Mouse (Mus musculus): Measurements from ENCODE around the gene Fv1. TPM values are rescaled to one million over a fixed set of nuclear protein-coding genes. Genes with fewer than 3 reads are reported as not detected.
"Not testable (repeated sequence)": the region's sequence is repeated elsewhere in the genome, so short reads cannot be mapped to it uniquely, and the experiment has no call there.

Gene Fv1
- polyA plus RNA-seq, 1 experiment from 2014 or later, result 7.3 TPM

- Histone ChIP-seq H3K27me3 (ENCODE audit: control insufficient read depth, insufficient read depth, low read depth, low read length) (no peaks in the 10 kb centered on the region), H3K27ac (ENCODE audit: low read length) (no peak overlapping the region), H3K9ac (ENCODE audit: low read length) (no peak overlapping the region), H3K4me3 (ENCODE audit: low read length) (no peak overlapping the region), H3K4me2 (ENCODE audit: low read depth, low read length) (no peak overlapping the region), H3K9me3 (ENCODE audit: control insufficient read depth, low read length) (no peaks in the 10 kb centered on the region), H3K36me3 (ENCODE audit: control insufficient read depth, insufficient read depth, low read length) (peaks cover 35% of the 10 kb centered on the region), H3K4me1 (replicated peaks; ENCODE audit: control insufficient read depth, insufficient read depth, low read length) (no peaks in the 10 kb centered on the region; the same call in 1 of the 2 replicates)
- 87% methylated on average over 3 of the region's 3 CpGs for WGBS
- ATAC-seq (ENCODE audit: low read depth), result no peak
Observed at GRCm38 (mm10) chr4:147862051-147862450, 6.7 kb upstream of the Fv1 start.

GRCm38 (mm10) chr4:147865651-147866050 lies 3.1 kb upstream of the Fv1 start:
- no peak overlapping the region for H3K9ac ChIP-seq (ENCODE audit: low read length)
- H3K4me1 ChIP-seq (replicated peaks; ENCODE audit: control insufficient read depth, insufficient read depth, low read length), result peaks cover 15% of the 10 kb centered on the region
- peaks cover 36% of the 10 kb centered on the region for H3K36me3 ChIP-seq (ENCODE audit: control insufficient read depth, insufficient read depth, low read length)
- no peaks in the 10 kb centered on the region for H3K9me3 ChIP-seq (ENCODE audit: control insufficient read depth, low read length)
- no peak overlapping the region for H3K4me2 ChIP-seq (ENCODE audit: low read depth, low read length)
- H3K27ac ChIP-seq (ENCODE audit: low read length), result no peak overlapping the region
- no peak for ATAC-seq (ENCODE audit: low read depth)
- H3K27me3 ChIP-seq (ENCODE audit: control insufficient read depth, insufficient read depth, low read depth, low read length), result no peaks in the 10 kb centered on the region
- no peak overlapping the region for H3K4me3 ChIP-seq (ENCODE audit: low read length)
- WGBS, result 94% methylated on average over 6 of the region's 6 CpGs

GRCm38 (mm10) chr4:147866056-147866455 lies 2.7 kb upstream of the Fv1 start:
- no peak overlapping the region for H3K4me3 ChIP-seq (ENCODE audit: low read length)
- no peak overlapping the region for H3K9ac ChIP-seq (ENCODE audit: low read length)
- WGBS, result 93% methylated on average over 9 of the region's 9 CpGs
- ATAC-seq (ENCODE audit: low read depth), result no peak
- peaks cover 34% of the 10 kb centered on the region for H3K36me3 ChIP-seq (ENCODE audit: control insufficient read depth, insufficient read depth, low read length)
- peaks cover 15% of the 10 kb centered on the region for H3K4me1 ChIP-seq (replicated peaks; ENCODE audit: control insufficient read depth, insufficient read depth, low read length)
- no peaks in the 10 kb centered on the region for H3K27me3 ChIP-seq (ENCODE audit: control insufficient read depth, insufficient read depth, low read depth, low read length)
- no peak overlapping the region for H3K4me2 ChIP-seq (ENCODE audit: low read depth, low read length)
- H3K9me3 ChIP-seq (ENCODE audit: control insufficient read depth, low read length), result 0 out of 2 replicates have a peak, but pooled peaks cover 1% of the 10 kb centered on the region
- no peak overlapping the region for H3K27ac ChIP-seq (ENCODE audit: low read length)

GRCm38 (mm10) chr4:147866793-147867192 lies 2.0 kb upstream of the Fv1 start:
- H3K4me3 ChIP-seq (ENCODE audit: low read length); H3K9me3 ChIP-seq (ENCODE audit: control insufficient read depth, low read length); H3K27me3 ChIP-seq (ENCODE audit: control insufficient read depth, insufficient read depth, low read depth, low read length); H3K4me2 ChIP-seq (ENCODE audit: low read depth, low read length); ATAC-seq (ENCODE audit: low read depth); H3K27ac ChIP-seq (ENCODE audit: low read length); H3K9ac ChIP-seq (ENCODE audit: low read length): not testable (repeated sequence)
- WGBS, result 38% methylated on average over 3 of the region's 3 CpGs
- Histone ChIP-seq H3K36me3 (ENCODE audit: control insufficient read depth, insufficient read depth, low read length) (peaks cover 29% of the 10 kb centered on the region), H3K4me1 (replicated peaks; ENCODE audit: control insufficient read depth, insufficient read depth, low read length) (peaks cover 15% of the 10 kb centered on the region)

- H3K4me2 ChIP-seq (ENCODE audit: low read depth, low read length), result peak overlapping the region; percentile 65
- WGBS, result 3% methylated on average over 22 of the region's 22 CpGs
- H3K9me3 ChIP-seq (ENCODE audit: control insufficient read depth, low read length), result 0 out of 2 replicates have a peak, but pooled peaks cover 3% of the 10 kb centered on the region
- peaks cover 15% of the 10 kb centered on the region for H3K4me1 ChIP-seq (replicated peaks; ENCODE audit: control insufficient read depth, insufficient read depth, low read length)
- no peak; the same call in 1 of the 2 replicates for ATAC-seq (ENCODE audit: low read depth)
- H3K27me3 ChIP-seq (ENCODE audit: control insufficient read depth, insufficient read depth, low read depth, low read length), result no peaks in the 10 kb centered on the region
- peaks cover 30% of the 10 kb centered on the region for H3K36me3 ChIP-seq (ENCODE audit: control insufficient read depth, insufficient read depth, low read length)
- H3K9ac ChIP-seq (ENCODE audit: low read length), result peak overlapping the region; percentile 80
- peak overlapping the region; percentile 82 for H3K27ac ChIP-seq (ENCODE audit: low read length)
- H3K4me3 ChIP-seq (ENCODE audit: low read length), result peak overlapping the region; percentile 77
Observed at GRCm38 (mm10) chr4:147867563-147868449, 973 bp upstream of the Fv1 start.

GRCm38 (mm10) chr4:147869238-147869637 lies 459 bp downstream of the Fv1 start:
- Histone ChIP-seq H3K9ac (ENCODE audit: low read length) (peak overlapping the region; percentile 67), H3K27me3 (ENCODE audit: control insufficient read depth, insufficient read depth, low read depth, low read length) (no peaks in the 10 kb centered on the region), H3K4me1 (replicated peaks; ENCODE audit: control insufficient read depth, insufficient read depth, low read length) (peaks cover 15% of the 10 kb centered on the region), H3K36me3 (ENCODE audit: control insufficient read depth, insufficient read depth, low read length) (peaks cover 35% of the 10 kb centered on the region), H3K27ac (ENCODE audit: low read length) (no peak overlapping the region; the same call in 1 of the 2 replicates), H3K4me3 (ENCODE audit: low read length) (peak overlapping the region; percentile 77), H3K4me2 (ENCODE audit: low read depth, low read length) (peak overlapping the region; percentile 72), H3K9me3 (ENCODE audit: control insufficient read depth, low read length) (0 out of 2 replicates have a peak, but pooled peaks cover 3% of the 10 kb centered on the region)
- 7% methylated on average over 5 of the region's 5 CpGs for WGBS
- no peak for ATAC-seq (ENCODE audit: low read depth)

GRCm38 (mm10) chr4:147875852-147876575 lies 7.2 kb downstream of the Fv1 start:
- ATAC-seq (ENCODE audit: low read depth), result no peak
- H3K9ac ChIP-seq (ENCODE audit: low read length), result no peak overlapping the region
- peaks cover 67% of the 10 kb centered on the region for H3K36me3 ChIP-seq (ENCODE audit: control insufficient read depth, insufficient read depth, low read length)
- no peaks in the 10 kb centered on the region for H3K27me3 ChIP-seq (ENCODE audit: control insufficient read depth, insufficient read depth, low read depth, low read length)
- H3K4me3 ChIP-seq (ENCODE audit: low read length), result no peak overlapping the region
- H3K4me2 ChIP-seq (ENCODE audit: low read depth, low read length), result no peak overlapping the region
- H3K9me3 ChIP-seq (ENCODE audit: control insufficient read depth, low read length), result 0 out of 2 replicates have a peak, but pooled peaks cover 2% of the 10 kb centered on the region
- no peak overlapping the region for H3K27ac ChIP-seq (ENCODE audit: low read length)
- WGBS, result 79% methylated on average over 4 of the region's 4 CpGs
- H3K4me1 ChIP-seq (replicated peaks; ENCODE audit: control insufficient read depth, insufficient read depth, low read length), result no peaks in the 10 kb centered on the region

- H3K9ac ChIP-seq (ENCODE audit: low read length), result no peak overlapping the region
- H3K4me1 ChIP-seq (replicated peaks; ENCODE audit: control insufficient read depth, insufficient read depth, low read length), result no peaks in the 10 kb centered on the region
- 94% methylated on average over 9 of the region's 9 CpGs for WGBS
- no peak for ATAC-seq (ENCODE audit: low read depth)
- H3K27ac ChIP-seq (ENCODE audit: low read length), result no peak overlapping the region
- H3K4me2 ChIP-seq (ENCODE audit: low read depth, low read length), result no peak overlapping the region
- H3K4me3 ChIP-seq (ENCODE audit: low read length), result no peak overlapping the region
- no peaks in the 10 kb centered on the region for H3K9me3 ChIP-seq (ENCODE audit: control insufficient read depth, low read length)
- H3K27me3 ChIP-seq (ENCODE audit: control insufficient read depth, insufficient read depth, low read depth, low read length), result no peaks in the 10 kb centered on the region
- peaks cover 69% of the 10 kb centered on the region for H3K36me3 ChIP-seq (ENCODE audit: control insufficient read depth, insufficient read depth, low read length)
Observed at GRCm38 (mm10) chr4:147878537-147878936, 9.8 kb downstream of the Fv1 start.

GRCm38 (mm10) chr4:147879456-147879855 lies 10.7 kb downstream of the Fv1 start:
- H3K27me3 ChIP-seq (ENCODE audit: control insufficient read depth, insufficient read depth, low read depth, low read length), result no peaks in the 10 kb centered on the region
- no peak for ATAC-seq (ENCODE audit: low read depth)
- no peak overlapping the region for H3K9ac ChIP-seq (ENCODE audit: low read length)
- no peaks in the 10 kb centered on the region for H3K4me1 ChIP-seq (replicated peaks; ENCODE audit: control insufficient read depth, insufficient read depth, low read length)
- H3K27ac ChIP-seq (ENCODE audit: low read length), result no peak overlapping the region
- H3K9me3 ChIP-seq (ENCODE audit: control insufficient read depth, low read length), result no peaks in the 10 kb centered on the region
- 53% methylated on average over 2 of the region's 2 CpGs for WGBS
- H3K4me3 ChIP-seq (ENCODE audit: low read length), result no peak overlapping the region
- peaks cover 64% of the 10 kb centered on the region for H3K36me3 ChIP-seq (ENCODE audit: control insufficient read depth, insufficient read depth, low read length)
- H3K4me2 ChIP-seq (ENCODE audit: low read depth, low read length), result no peak overlapping the region

Measured in lung, embryonic 16.5 days (tissue).